Mouse (Mus musculus) forebrain, embryonic 14.5 days (tissue): ENCODE results near the gene Msh3. TPM values are rescaled to one million over a fixed set of nuclear protein-coding genes. Genes with fewer than 3 reads are reported as not detected.
A peak's percentile ranks its signal among the peaks of the same experiment; 100 is the strongest.

ENCODE experiments used
- ATAC-seq: fragments of 200-750 bp; cut with Nextera tagmentation; 2 replicates; pipeline ENCODE4 v1.8.0; 2017; ENCODE audit warnings: mild to moderate bottlenecking, moderate library complexity
- DNase-seq: peaks from one replicate; pipeline ENCODE4 v3.0.0-alpha.2; 2015; ENCODE audit warnings: low spot score
- H3K27ac ChIP-seq: fragments of 300-500 bp; sonication (generic); 2 replicates; pipeline ENCODE4 v1.5.1; 2014; ENCODE audit warnings: low read depth, mild to moderate bottlenecking, control low read depth, low read length, moderate library complexity
- H3K27me3 ChIP-seq: fragments of 300-500 bp; sonication (generic); replicated peaks from 2 replicates; pipeline ENCODE4 v1.6.1; 2014; ENCODE audit warnings: low read length, control low read depth, mixed read lengths; ENCODE audit not compliant: control insufficient read depth, insufficient read depth
- H3K36me3 ChIP-seq: fragments of 300-500 bp; sonication (generic); 2 replicates; pipeline ENCODE4 v1.6.1; 2014; ENCODE audit warnings: low read length, control low read depth; ENCODE audit not compliant: control insufficient read depth, insufficient read depth
- H3K4me1 ChIP-seq: fragments of 300-500 bp; sonication (generic); 2 replicates; pipeline ENCODE4 v1.6.1; 2014; ENCODE audit warnings: antibody characterized with exemption, low read length, control low read depth; ENCODE audit not compliant: control insufficient read depth, insufficient read depth
- H3K4me2 ChIP-seq: fragments of 300-500 bp; sonication (generic); 2 replicates; pipeline ENCODE4 v1.6.1; 2014; ENCODE audit warnings: mild to moderate bottlenecking, control low read depth, low read length
- H3K4me3 ChIP-seq: fragments of 300-500 bp; sonication (generic); 2 replicates; pipeline ENCODE4 v1.5.1; 2014; ENCODE audit warnings: low read depth, low read length, control low read depth
- H3K9ac ChIP-seq: fragments of 300-500 bp; sonication (generic); 2 replicates; pipeline ENCODE4 v1.6.1; 2014; ENCODE audit warnings: mild to moderate bottlenecking, low read length, control low read depth, moderate library complexity
- H3K9me3 ChIP-seq: fragments of 300-500 bp; sonication (generic); replicated peaks from 2 replicates; pipeline ENCODE4 v1.6.1; 2016; ENCODE audit warnings: low read length, control low read depth, mixed read lengths; ENCODE audit not compliant: control insufficient read depth
- WGBS: fragments of 180-500 bp; shearing (Covaris S2); extraction: QIAGEN DNeasy Blood & Tissue Kit; methylation state at CpG from one replicate; pipeline ENCODE4 v1.1.7; 2014; 5-methylcytosine and 5-hydroxymethylcytosine counted together
- polyA plus RNA-seq: library from polyadenylated mRNA; unstranded; fragments of >200 nt; fragmentation: Nextera tagmentation; extraction: Ambion mirVana; gene quantifications from 2 replicates; pipeline ENCODE4 v1.2.1, GENCODE M21; 2014

Gene Msh3
- polyA plus RNA-seq, 1 experiment from 2014 or later: 26.9 TPM

DNA sequence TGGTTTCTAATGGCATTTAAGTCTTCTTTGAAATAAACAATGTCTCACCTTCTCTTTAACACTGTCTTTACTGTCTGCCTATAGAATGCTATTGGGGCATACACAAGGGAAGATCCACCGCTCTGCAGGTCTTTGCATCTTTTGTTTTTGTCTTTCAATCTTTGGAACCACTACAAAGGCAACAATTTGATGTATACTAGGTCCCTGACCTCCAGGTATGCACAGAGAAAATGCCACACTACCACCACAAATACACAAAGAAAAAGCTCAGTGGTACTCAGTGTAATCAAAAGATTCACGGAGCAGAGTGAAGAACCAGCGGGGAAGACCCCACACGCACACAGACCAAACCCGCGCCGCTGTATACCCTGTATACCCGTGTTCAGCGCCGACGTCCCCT, 49.1 kb downstream of the Msh3 start, which contains the start of gene Gm20379:
Gene Gm20379, plus strand, starts transcription at position 301 of the 400 bp plus-strand sequence.
- DNase-seq (no peak), ATAC-seq (no peak)
- H3K27ac ChIP-seq: no peak within 1 kb of the TSS
- H3K4me1 ChIP-seq: no peaks in the 10 kb centered on the region
- H3K9me3 ChIP-seq: no peaks in the 10 kb centered on the region
- peaks cover 27% of the 10 kb centered on the region for H3K36me3 ChIP-seq
- WGBS: 96% methylated on average over 11 of the region's 11 CpGs
- no peak within 1 kb of the TSS for H3K4me3 ChIP-seq
- H3K27me3 ChIP-seq: no peaks in the 10 kb centered on the region
- H3K9ac ChIP-seq: no peak within 1 kb of the TSS
- H3K4me2 ChIP-seq: no peak within 1 kb of the TSS

DNA sequence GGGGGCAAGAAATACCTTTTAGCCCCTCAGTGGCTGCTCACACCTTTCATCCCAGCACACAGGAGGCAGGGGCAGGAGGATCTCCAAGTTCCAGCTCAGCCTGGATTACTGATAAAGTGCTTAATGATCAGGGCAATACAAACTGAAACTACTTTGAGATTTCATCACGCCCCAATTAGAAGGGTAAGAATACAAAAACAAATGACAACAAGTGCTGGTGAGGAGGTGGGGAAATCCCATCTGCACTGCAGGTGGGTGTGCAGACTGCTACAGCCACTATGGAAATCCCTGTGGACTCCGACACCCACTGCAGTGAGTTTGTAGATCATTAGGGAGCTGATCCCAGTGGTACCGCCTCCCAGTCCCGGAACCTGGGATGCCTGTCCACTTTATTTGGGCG, 50.5 kb downstream of the Msh3 start:
- Histone ChIP-seq H3K9ac (no peak overlapping the region), H3K36me3 (peaks cover 26% of the 10 kb centered on the region), H3K9me3 (no peaks in the 10 kb centered on the region), H3K4me3 (no peak overlapping the region), H3K4me1 (no peaks in the 10 kb centered on the region), H3K27me3 (no peaks in the 10 kb centered on the region), H3K27ac (no peak overlapping the region), H3K4me2 (no peak overlapping the region)
- 92% methylated on average over 5 of the region's 5 CpGs for WGBS
- no peak for DNase-seq
- no peak for ATAC-seq

DNA sequence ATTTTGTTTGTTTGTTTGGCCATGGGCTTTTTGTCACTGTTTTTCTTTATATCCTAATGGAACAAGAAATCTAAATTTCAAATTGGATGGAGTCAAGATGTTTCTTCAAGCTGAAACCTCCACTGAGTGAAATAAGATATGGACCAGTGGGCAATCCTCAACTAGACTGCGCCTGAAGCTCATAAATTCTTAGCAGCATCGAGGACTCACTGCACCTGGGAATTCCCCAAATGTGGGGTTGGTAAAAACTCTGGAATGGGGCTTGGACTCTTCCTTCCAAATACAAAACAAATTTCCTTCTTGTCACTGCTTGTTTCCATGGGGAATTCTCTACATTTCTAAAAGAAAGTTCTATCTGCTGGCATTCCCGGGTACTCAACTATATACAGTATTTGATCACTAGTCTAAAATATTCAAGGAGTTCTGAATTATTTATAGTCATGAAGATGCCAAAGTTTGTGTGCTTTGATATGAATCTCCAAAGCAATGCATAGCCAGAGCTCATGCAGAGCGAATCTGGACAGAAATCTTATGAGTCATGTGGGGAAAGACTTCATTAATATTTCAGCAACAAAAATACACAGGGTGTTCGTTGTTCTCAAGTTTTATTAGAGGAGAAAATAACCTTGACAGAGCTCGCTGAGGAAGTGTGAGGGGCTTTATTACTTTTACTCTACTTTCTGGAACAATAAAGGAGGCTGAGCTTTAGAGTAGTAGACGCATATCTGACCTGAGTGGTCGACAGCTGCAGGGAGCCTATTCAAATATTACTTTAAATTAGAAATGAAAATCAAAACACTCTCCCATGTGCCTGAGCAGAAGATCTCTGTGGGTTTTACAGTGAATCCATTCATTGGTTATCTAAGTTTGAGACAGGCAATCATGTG, 51.5 kb downstream of the Msh3 start:
- H3K27me3 ChIP-seq: no peaks in the 10 kb centered on the region
- H3K4me2 ChIP-seq: no peak overlapping the region
- DNase-seq (no peak), ATAC-seq (no peak)
- WGBS: 87% methylated on average over 8 of the region's 8 CpGs
- no peaks in the 10 kb centered on the region for H3K9me3 ChIP-seq
- no peaks in the 10 kb centered on the region for H3K4me1 ChIP-seq
- no peak overlapping the region for H3K4me3 ChIP-seq
- H3K27ac ChIP-seq: no peak overlapping the region
- no peak overlapping the region for H3K9ac ChIP-seq
- peaks cover 16% of the 10 kb centered on the region for H3K36me3 ChIP-seq

DNA sequence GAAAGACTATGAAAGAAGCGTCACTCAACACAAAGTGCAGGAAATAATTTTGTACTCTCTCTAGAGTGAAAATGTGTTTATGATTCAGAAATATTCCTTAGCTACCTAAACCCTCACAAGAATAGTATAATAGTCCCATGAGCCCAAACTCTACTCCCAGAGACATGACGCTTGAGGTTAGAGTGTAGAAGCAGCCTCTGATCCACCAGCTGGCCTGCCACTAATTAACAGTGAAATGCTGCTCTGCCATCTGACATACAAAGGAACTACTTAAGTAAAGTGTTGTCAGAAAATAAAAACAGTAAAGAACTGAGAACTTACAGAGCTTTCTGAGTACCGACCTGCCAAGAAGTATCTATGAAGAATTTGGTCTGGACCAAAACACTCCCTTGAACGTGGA, 52.3 kb downstream of the Msh3 start:
- Histone ChIP-seq H3K4me2 (no peak overlapping the region), H3K4me3 (no peak overlapping the region), H3K9me3 (no peaks in the 10 kb centered on the region), H3K27ac (no peak overlapping the region), H3K36me3 (peaks cover 8% of the 10 kb centered on the region), H3K9ac (no peak overlapping the region), H3K27me3 (no peaks in the 10 kb centered on the region), H3K4me1 (no peaks in the 10 kb centered on the region)
- ATAC-seq (0 out of 2 replicates have a peak, but pooled peaks have one; percentile 34), DNase-seq (peak; percentile 22)
- 63% methylated on average over 4 of the region's 4 CpGs for WGBS

GRCm38 (mm10) chr13:92301754-92302153, 53.0 kb downstream of the Msh3 start:
- no peaks in the 10 kb centered on the region for H3K4me1 ChIP-seq
- 0 out of 2 replicates have a peak, but pooled peaks cover 7% of the 10 kb centered on the region for H3K36me3 ChIP-seq
- H3K4me2 ChIP-seq: no peak overlapping the region
- H3K9ac ChIP-seq: no peak overlapping the region
- H3K4me3 ChIP-seq: no peak overlapping the region
- H3K27ac ChIP-seq: no peak overlapping the region
- no peaks in the 10 kb centered on the region for H3K9me3 ChIP-seq
- H3K27me3 ChIP-seq: no peaks in the 10 kb centered on the region
- no peak for ATAC-seq
- WGBS: 88% methylated on average over 4 of the region's 4 CpGs
- DNase-seq: no peak

DNA sequence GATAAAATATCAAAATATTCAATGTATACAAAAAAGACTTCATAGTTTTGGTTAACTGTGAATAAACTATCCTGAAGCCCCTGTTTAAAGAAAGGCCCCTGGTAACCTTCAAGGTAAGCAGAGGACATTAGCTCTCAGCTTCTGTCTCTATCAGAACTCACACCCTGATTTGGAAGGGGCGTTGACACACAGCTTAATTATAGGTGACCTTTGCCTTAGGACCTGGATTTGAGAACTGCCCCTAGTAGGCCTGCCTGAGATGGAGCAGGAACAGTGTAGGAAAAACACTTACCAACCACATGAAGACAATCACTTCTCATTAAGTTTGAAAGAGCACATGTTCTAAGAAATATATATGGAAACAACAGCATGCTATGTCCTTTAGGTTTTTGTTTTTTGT, 55.3 kb downstream of the Msh3 start:
- no peaks in the 10 kb centered on the region for H3K27me3 ChIP-seq
- ATAC-seq (no peak), DNase-seq (no peak)
- H3K9me3 ChIP-seq: no peaks in the 10 kb centered on the region
- no peak overlapping the region for H3K27ac ChIP-seq
- no peak overlapping the region for H3K9ac ChIP-seq
- no peak overlapping the region for H3K4me2 ChIP-seq
- WGBS: 88% methylated on average over 1 of the region's 1 CpGs
- 0 out of 2 replicates have a peak, but pooled peaks cover 5% of the 10 kb centered on the region for H3K36me3 ChIP-seq
- no peaks in the 10 kb centered on the region for H3K4me1 ChIP-seq
- no peak overlapping the region for H3K4me3 ChIP-seq

- H3K36me3 ChIP-seq: 0 out of 2 replicates have a peak, but pooled peaks cover 3% of the 10 kb centered on the region
- DNase-seq (no peak), ATAC-seq (no peak)
- no peaks in the 10 kb centered on the region for H3K27me3 ChIP-seq
- H3K27ac ChIP-seq: no peak overlapping the region
- H3K9me3 ChIP-seq: no peaks in the 10 kb centered on the region
- H3K9ac ChIP-seq: no peak overlapping the region
- H3K4me3 ChIP-seq: no peak overlapping the region
- WGBS: 92% methylated on average over 2 of the region's 2 CpGs
- no peak overlapping the region for H3K4me2 ChIP-seq
- H3K4me1 ChIP-seq: no peaks in the 10 kb centered on the region
Measured at GRCm38 (mm10) chr13:92297021-92297420, 57.8 kb downstream of the Msh3 start.

DNA sequence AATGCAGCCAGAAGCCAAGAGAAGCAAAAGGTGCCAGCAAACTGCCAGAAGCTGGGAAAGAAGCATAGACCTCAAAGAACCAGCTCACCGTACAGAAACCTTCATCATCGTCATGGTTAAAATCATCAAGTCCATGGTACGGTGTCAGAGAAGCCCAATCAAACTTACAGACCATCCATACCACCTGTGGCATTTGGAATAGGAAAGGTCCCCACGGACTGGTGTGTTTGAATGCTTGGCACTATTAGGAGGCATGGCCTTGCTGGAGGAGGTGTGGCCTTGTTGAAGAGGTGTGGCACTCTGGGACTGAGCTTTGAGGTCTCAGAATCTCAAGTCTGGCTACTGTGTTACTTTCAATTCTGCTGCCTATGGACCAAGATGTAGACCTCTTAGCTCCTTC, 58.3 kb downstream of the Msh3 start:
- Histone ChIP-seq H3K4me3 (no peak overlapping the region), H3K36me3 (no peaks in the 10 kb centered on the region), H3K9me3 (no peaks in the 10 kb centered on the region), H3K27ac (no peak overlapping the region), H3K4me2 (no peak overlapping the region), H3K27me3 (no peaks in the 10 kb centered on the region), H3K4me1 (no peaks in the 10 kb centered on the region), H3K9ac (no peak overlapping the region)
- no peak for ATAC-seq
- DNase-seq: no peak
- WGBS: 95% methylated on average over 4 of the region's 4 CpGs

- H3K27ac ChIP-seq: no peak overlapping the region
- no peaks in the 10 kb centered on the region for H3K4me1 ChIP-seq
- WGBS: 91% methylated on average over 5 of the region's 5 CpGs
- ATAC-seq: no peak
- no peak for DNase-seq
- no peak overlapping the region for H3K9ac ChIP-seq
- no peak overlapping the region for H3K4me2 ChIP-seq
- H3K36me3 ChIP-seq: no peaks in the 10 kb centered on the region; the same call in 1 of the 2 replicates
- H3K27me3 ChIP-seq: no peaks in the 10 kb centered on the region
- H3K9me3 ChIP-seq: no peaks in the 10 kb centered on the region
- H3K4me3 ChIP-seq: no peak overlapping the region
Measured at GRCm38 (mm10) chr13:92293883-92294282, 60.9 kb downstream of the Msh3 start.
